Mouse (Mus musculus): ENCODE measurements around the gene Slc27a1. TPM values are rescaled to one million over a fixed set of nuclear protein-coding genes. Genes with fewer than 3 reads are reported as not detected.

Gene Slc27a1
- polyA plus RNA-seq, 1 experiment from 2014 or later, result 27.7 TPM

- peak overlapping the region; percentile 48; the same call in 1 of the 2 replicates for H3K9ac ChIP-seq (replicated peaks; ENCODE audit: low read depth)
- no peaks in the 10 kb centered on the region for H3K9me3 ChIP-seq (ENCODE audit: low read length)
- H3K4me2 ChIP-seq (replicated peaks; ENCODE audit: low read depth, low read length), result peak overlapping the region; percentile 91
- WGBS, result under 1% methylated on average over 50 of the region's 55 CpGs
- TF ChIP-seq CTCF (IDR thresholded peaks at IDR 0.05) (peak; percentile 70), EP300 (IDR thresholded peaks at IDR 0.05) (no peak)
- ATAC-seq, result peak; percentile 89
- peaks cover 13% of the 10 kb centered on the region; the same call in 1 of the 2 replicates for H3K4me1 ChIP-seq (ENCODE audit: insufficient read depth, low read depth, low read length)
- 0 out of 2 replicates have a peak, but pooled peaks cover 11% of the 10 kb centered on the region for H3K27me3 ChIP-seq (replicated peaks; ENCODE audit: insufficient read depth, low read length)
- H3K27ac ChIP-seq (ENCODE audit: low read length), result peak overlapping the region; percentile 38; the same call in 1 of the 2 replicates
- peak overlapping the region; percentile 39 for H3K4me3 ChIP-seq (ENCODE audit: low read depth, low read length)
- H3K36me3 ChIP-seq (ENCODE audit: insufficient read depth, low read length), result peaks cover 5% of the 10 kb centered on the region
- DNase-seq (ENCODE audit: low spot score), result peak; percentile 94
Measured at GRCm38 (mm10) chr8:71629096-71629697, 60.5 kb downstream of the Slc27a1 start.

- peak; percentile 18 for ATAC-seq
- no peak for TF ChIP-seq CTCF (IDR thresholded peaks at IDR 0.05)
- no peak for TF ChIP-seq EP300 (IDR thresholded peaks at IDR 0.05)
- H3K9ac ChIP-seq (replicated peaks; ENCODE audit: low read depth), result no peak overlapping the region
Measured at GRCm38 (mm10) chr8:71629781-71630212, 61.1 kb downstream of the Slc27a1 start.

GRCm38 (mm10) chr8:71630761-71631160 lies 62.1 kb downstream of the Slc27a1 start:
- Histone ChIP-seq H3K4me1 (ENCODE audit: insufficient read depth, low read depth, low read length) (peaks cover 13% of the 10 kb centered on the region; the same call in 1 of the 2 replicates), H3K4me2 (replicated peaks; ENCODE audit: low read depth, low read length) (no peak overlapping the region), H3K36me3 (ENCODE audit: insufficient read depth, low read length) (no peaks in the 10 kb centered on the region), H3K27ac (ENCODE audit: low read length) (no peak overlapping the region), H3K4me3 (ENCODE audit: low read depth, low read length) (no peak overlapping the region), H3K27me3 (replicated peaks; ENCODE audit: insufficient read depth, low read length) (0 out of 2 replicates have a peak, but pooled peaks cover 11% of the 10 kb centered on the region), H3K9me3 (ENCODE audit: low read length) (no peaks in the 10 kb centered on the region), H3K9ac (replicated peaks; ENCODE audit: low read depth) (no peak overlapping the region)
- WGBS, result 83% methylated on average over 6 of the region's 6 CpGs
- ATAC-seq (no peak), DNase-seq (ENCODE audit: low spot score) (no peak)
- no peak for TF ChIP-seq EP300 (IDR thresholded peaks at IDR 0.05)
- TF ChIP-seq CTCF (IDR thresholded peaks at IDR 0.05), result no peak

More at GRCm38 (mm10) chr8:71629781-71630212, 61.1 kb downstream of the Slc27a1 start:
- Histone ChIP-seq H3K4me1 (ENCODE audit: insufficient read depth, low read depth, low read length) (peaks cover 13% of the 10 kb centered on the region; the same call in 1 of the 2 replicates), H3K27ac (ENCODE audit: low read length) (0 out of 2 replicates have a peak overlapping the region, but pooled peaks have one; percentile 5), H3K4me2 (replicated peaks; ENCODE audit: low read depth, low read length) (peak overlapping the region; percentile 91), H3K9me3 (ENCODE audit: low read length) (no peaks in the 10 kb centered on the region), H3K36me3 (ENCODE audit: insufficient read depth, low read length) (no peaks in the 10 kb centered on the region), H3K4me3 (ENCODE audit: low read depth, low read length) (peak overlapping the region; percentile 39; the same call in 1 of the 2 replicates), H3K27me3 (replicated peaks; ENCODE audit: insufficient read depth, low read length) (0 out of 2 replicates have a peak, but pooled peaks cover 11% of the 10 kb centered on the region)
- peak; percentile 44 for DNase-seq (ENCODE audit: low spot score)
- WGBS, result 2% methylated on average over 25 of the region's 25 CpGs

GRCm38 (mm10) chr8:71631897-71632296 lies 63.2 kb downstream of the Slc27a1 start:
- TF ChIP-seq EP300 (IDR thresholded peaks at IDR 0.05), result no peak
- no peak for TF ChIP-seq CTCF (IDR thresholded peaks at IDR 0.05)
- Histone ChIP-seq H3K4me2 (replicated peaks; ENCODE audit: low read depth, low read length) (no peak overlapping the region), H3K36me3 (ENCODE audit: insufficient read depth, low read length) (no peaks in the 10 kb centered on the region), H3K27ac (ENCODE audit: low read length) (no peak overlapping the region), H3K27me3 (replicated peaks; ENCODE audit: insufficient read depth, low read length) (0 out of 2 replicates have a peak, but pooled peaks cover 11% of the 10 kb centered on the region), H3K9me3 (ENCODE audit: low read length) (no peaks in the 10 kb centered on the region), H3K4me1 (ENCODE audit: insufficient read depth, low read depth, low read length) (peaks cover 13% of the 10 kb centered on the region; the same call in 1 of the 2 replicates), H3K4me3 (ENCODE audit: low read depth, low read length) (no peak overlapping the region), H3K9ac (replicated peaks; ENCODE audit: low read depth) (no peak overlapping the region)
- DNase-seq (ENCODE audit: low spot score), result no peak
- ATAC-seq, result no peak
- WGBS, result 62% methylated on average over 2 of the region's 2 CpGs

- no peak for ATAC-seq
- no peak for TF ChIP-seq EP300 (IDR thresholded peaks at IDR 0.05)
- TF ChIP-seq CTCF (IDR thresholded peaks at IDR 0.05), result peak; percentile 68
- Histone ChIP-seq H3K9me3 (ENCODE audit: low read length) (no peaks in the 10 kb centered on the region), H3K9ac (replicated peaks; ENCODE audit: low read depth) (no peak overlapping the region), H3K27ac (ENCODE audit: low read length) (no peak overlapping the region), H3K27me3 (replicated peaks; ENCODE audit: insufficient read depth, low read length) (0 out of 2 replicates have a peak, but pooled peaks cover 11% of the 10 kb centered on the region), H3K4me1 (ENCODE audit: insufficient read depth, low read depth, low read length) (peaks cover 13% of the 10 kb centered on the region; the same call in 1 of the 2 replicates), H3K36me3 (ENCODE audit: insufficient read depth, low read length) (no peaks in the 10 kb centered on the region), H3K4me3 (ENCODE audit: low read depth, low read length) (no peak overlapping the region), H3K4me2 (replicated peaks; ENCODE audit: low read depth, low read length) (no peak overlapping the region)
- 32% methylated on average over 13 of the region's 22 CpGs for WGBS
- peak; percentile 44 for DNase-seq (ENCODE audit: low spot score)
Measured at GRCm38 (mm10) chr8:71633164-71633563, 64.5 kb downstream of the Slc27a1 start.

GRCm38 (mm10) chr8:71633981-71634667 lies 65.4 kb downstream of the Slc27a1 start:
- peak; percentile 41 for ATAC-seq
- Histone ChIP-seq H3K27me3 (replicated peaks; ENCODE audit: insufficient read depth, low read length) (0 out of 2 replicates have a peak, but pooled peaks cover 11% of the 10 kb centered on the region), H3K9ac (replicated peaks; ENCODE audit: low read depth) (no peak overlapping the region), H3K4me3 (ENCODE audit: low read depth, low read length) (no peak overlapping the region), H3K36me3 (ENCODE audit: insufficient read depth, low read length) (no peaks in the 10 kb centered on the region), H3K9me3 (ENCODE audit: low read length) (no peaks in the 10 kb centered on the region), H3K4me2 (replicated peaks; ENCODE audit: low read depth, low read length) (0 out of 2 replicates have a peak overlapping the region, but pooled peaks have one; percentile 8), H3K27ac (ENCODE audit: low read length) (no peak overlapping the region), H3K4me1 (ENCODE audit: insufficient read depth, low read depth, low read length) (peaks cover 8% of the 10 kb centered on the region; the same call in 1 of the 2 replicates)
- 5% methylated on average over 26 of the region's 26 CpGs for WGBS
- TF ChIP-seq CTCF (IDR thresholded peaks at IDR 0.05) (no peak), EP300 (IDR thresholded peaks at IDR 0.05) (no peak)
- peak; percentile 58 for DNase-seq (ENCODE audit: low spot score)

Small RNA genes within 50 kb of the gene (microRNA-seq; reads per million reads assigned to microRNA genes)
- gene Mir6769b, result not detected

Other genes starting within 250 kb of the Slc27a1 start
- 136 and 139 TPM in 2 replicates for gene Use1, start 202.0 kb upstream of the Slc27a1 start, polyA plus RNA-seq (2015; fragmentation: Nextera tagmentation; extraction: Ambion mirVana)
- 11.1 and 11.9 TPM in 2 replicates for gene Ocel1, start 197.6 kb upstream of the Slc27a1 start, polyA plus RNA-seq (2015; fragmentation: Nextera tagmentation; extraction: Ambion mirVana)
- 61.5 and 69.4 TPM in 2 replicates for gene Nr2f6, start 186.9 kb upstream of the Slc27a1 start, polyA plus RNA-seq (2015; fragmentation: Nextera tagmentation; extraction: Ambion mirVana)
- 29.5 and 42.0 TPM in 2 replicates for gene Ushbp1, start 173.1 kb upstream of the Slc27a1 start, polyA plus RNA-seq (2015; fragmentation: Nextera tagmentation; extraction: Ambion mirVana)
- 60.8 and 62.5 TPM in 2 replicates for gene Babam1, start 172.0 kb upstream of the Slc27a1 start, polyA plus RNA-seq (2015; fragmentation: Nextera tagmentation; extraction: Ambion mirVana)
- 0.72 and 1.5 TPM in 2 replicates for gene Ankle1, start 162.9 kb upstream of the Slc27a1 start, polyA plus RNA-seq (2015; fragmentation: Nextera tagmentation; extraction: Ambion mirVana)
- 23.8 and 27.6 TPM in 2 replicates for gene Abhd8, start 105.2 kb upstream of the Slc27a1 start, polyA plus RNA-seq (2015; fragmentation: Nextera tagmentation; extraction: Ambion mirVana)
- gene Mrpl34, start 103.9 kb upstream of the Slc27a1 start, polyA plus RNA-seq (2015; fragmentation: Nextera tagmentation; extraction: Ambion mirVana), result 137 and 146 TPM in 2 replicates
- gene Dda1, start 99.7 kb upstream of the Slc27a1 start, polyA plus RNA-seq (2015; fragmentation: Nextera tagmentation; extraction: Ambion mirVana), result 73.7 and 78.6 TPM in 2 replicates
- gene Ano8, start 82.9 kb upstream of the Slc27a1 start, polyA plus RNA-seq (2015; fragmentation: Nextera tagmentation; extraction: Ambion mirVana), result 1.1 and 1.2 TPM in 2 replicates
- gene Gtpbp3, start 80.8 kb upstream of the Slc27a1 start, polyA plus RNA-seq (2015; fragmentation: Nextera tagmentation; extraction: Ambion mirVana), result 10.6 and 11.6 TPM in 2 replicates
- gene Plvap, start 57.1 kb upstream of the Slc27a1 start, polyA plus RNA-seq (2015; fragmentation: Nextera tagmentation; extraction: Ambion mirVana), result 246 and 265 TPM in 2 replicates
- 0.07 and 0.08 TPM in 2 replicates for gene Ccdc194, start 43.2 kb upstream of the Slc27a1 start, polyA plus RNA-seq (2015; fragmentation: Nextera tagmentation; extraction: Ambion mirVana)
- 86.2 and 99.8 TPM in 2 replicates for gene Bst2, start 31.4 kb upstream of the Slc27a1 start, polyA plus RNA-seq (2015; fragmentation: Nextera tagmentation; extraction: Ambion mirVana)
- 103 and 112 TPM in 2 replicates for gene Mvb12a, start 26.0 kb upstream of the Slc27a1 start, polyA plus RNA-seq (2015; fragmentation: Nextera tagmentation; extraction: Ambion mirVana)
- 8.5 and 8.7 TPM in 2 replicates for gene Tmem221, start 10.0 kb upstream of the Slc27a1 start, polyA plus RNA-seq (2015; fragmentation: Nextera tagmentation; extraction: Ambion mirVana)
- gene Nxnl1, start 2.3 kb upstream of the Slc27a1 start, polyA plus RNA-seq (2015; fragmentation: Nextera tagmentation; extraction: Ambion mirVana), result 0.11 and 0.13 TPM in 2 replicates
- gene Pgls, start 23.3 kb downstream of the Slc27a1 start, polyA plus RNA-seq (2015; fragmentation: Nextera tagmentation; extraction: Ambion mirVana), result 174 and 177 TPM in 2 replicates
- gene Fam129c, start 28.8 kb downstream of the Slc27a1 start, polyA plus RNA-seq (2015; fragmentation: Nextera tagmentation; extraction: Ambion mirVana), result 1.2 and 2.0 TPM in 2 replicates
- 64.7 and 66.0 TPM in 2 replicates for gene Colgalt1, start 42.1 kb downstream of the Slc27a1 start, polyA plus RNA-seq (2015; fragmentation: Nextera tagmentation; extraction: Ambion mirVana)
- gene Unc13a, start 102.9 kb downstream of the Slc27a1 start, polyA plus RNA-seq (2015; fragmentation: Nextera tagmentation; extraction: Ambion mirVana), result 0.35 and 0.46 TPM in 2 replicates
- 7.7 and 10.0 TPM in 2 replicates for gene Jak3, start 107.4 kb downstream of the Slc27a1 start, polyA plus RNA-seq (2015; fragmentation: Nextera tagmentation; extraction: Ambion mirVana)
- 2.9 and 3.9 TPM in 2 replicates for gene Insl3, start 120.3 kb downstream of the Slc27a1 start, polyA plus RNA-seq (2015; fragmentation: Nextera tagmentation; extraction: Ambion mirVana)
- gene B3gnt3, start 132.9 kb downstream of the Slc27a1 start, polyA plus RNA-seq (2015; fragmentation: Nextera tagmentation; extraction: Ambion mirVana), result 11.7 and 12.1 TPM in 2 replicates
- gene Fcho1, start 156.8 kb downstream of the Slc27a1 start, polyA plus RNA-seq (2015; fragmentation: Nextera tagmentation; extraction: Ambion mirVana), result 1.4 and 1.8 TPM in 2 replicates